Mouse (Mus musculus) lung, embryonic 15.5 days (tissue): ENCODE measurements around the gene Klf13. TPM values are rescaled to one million over a fixed set of nuclear protein-coding genes. Genes with fewer than 3 reads are reported as not detected.

Experiments
- ATAC-seq: fragments of 200-750 bp; cut with Nextera tagmentation; 2 replicates; pipeline ENCODE4 v1.8.0; 2017; ENCODE audit warnings: moderate number of reproducible peaks, borderline replicate concordance; ENCODE audit not compliant: low FRiP score, low TSS enrichment; ENCODE audit errors: extremely low read depth
- H3K27ac ChIP-seq: fragments of 300-500 bp; sonication (generic); 2 replicates; pipeline ENCODE4 v1.5.1; 2015; ENCODE audit warnings: moderate library complexity, mild to moderate bottlenecking, inconsistent platforms
- H3K27me3 ChIP-seq: fragments of 300-500 bp; sonication (generic); 2 replicates; pipeline ENCODE4 v1.6.1; 2015; ENCODE audit warnings: inconsistent platforms
- H3K36me3 ChIP-seq: fragments of 300-500 bp; sonication (generic); 2 replicates; pipeline ENCODE4 v1.6.1; 2015; ENCODE audit warnings: inconsistent platforms
- H3K4me1 ChIP-seq: fragments of 300-500 bp; sonication (generic); 2 replicates; pipeline ENCODE4 v1.6.1; 2015; ENCODE audit warnings: inconsistent platforms
- H3K4me2 ChIP-seq: fragments of 300-500 bp; sonication (generic); 2 replicates; pipeline ENCODE4 v1.6.1; 2015; ENCODE audit warnings: inconsistent platforms, mild to moderate bottlenecking, moderate library complexity
- H3K4me3 ChIP-seq: fragments of 300-500 bp; sonication (generic); 2 replicates; pipeline ENCODE4 v1.5.1; 2015; ENCODE audit warnings: mild to moderate bottlenecking, inconsistent platforms
- H3K9ac ChIP-seq: fragments of 300-500 bp; sonication (generic); 2 replicates; pipeline ENCODE4 v1.6.1; 2015; ENCODE audit warnings: inconsistent platforms
- H3K9me3 ChIP-seq: fragments of 300-500 bp; sonication (generic); 2 replicates; pipeline ENCODE4 v1.6.1; 2016; ENCODE audit warnings: inconsistent platforms
- WGBS: fragments of 180-500 bp; shearing (Covaris S2); methylation state at CpG from one replicate; pipeline ENCODE4 v1.1.7; 2015; 5-methylcytosine and 5-hydroxymethylcytosine counted together
- polyA plus RNA-seq: library from polyadenylated mRNA; unstranded; fragments of >200 nt; fragmentation: Nextera tagmentation; extraction: Ambion mirVana; gene quantifications from 2 replicates; pipeline ENCODE4 v1.2.1, GENCODE M21; 2015

The Klf13 gene
- polyA plus RNA-seq, 1 experiment from 2014 or later: 35.1 TPM

GRCm38 (mm10) chr7:63899925-63900324, 38.8 kb downstream of the Klf13 start:
- Histone ChIP-seq H3K36me3 (no peaks in the 10 kb centered on the region), H3K4me3 (no peak overlapping the region), H3K4me1 (peaks cover 42% of the 10 kb centered on the region), H3K27me3 (no peaks in the 10 kb centered on the region), H3K4me2 (no peak overlapping the region), H3K9me3 (no peaks in the 10 kb centered on the region), H3K9ac (no peak overlapping the region), H3K27ac (no peak overlapping the region)
- 90% methylated on average over 8 of the region's 8 CpGs for WGBS
- ATAC-seq: no peak

GRCm38 (mm10) chr7:63898201-63898600, 40.5 kb downstream of the Klf13 start:
- H3K27me3 ChIP-seq: no peaks in the 10 kb centered on the region
- no peak overlapping the region for H3K4me2 ChIP-seq
- no peak overlapping the region for H3K9ac ChIP-seq
- no peaks in the 10 kb centered on the region for H3K9me3 ChIP-seq
- H3K4me1 ChIP-seq: peaks cover 33% of the 10 kb centered on the region
- H3K4me3 ChIP-seq: no peak overlapping the region
- H3K27ac ChIP-seq: no peak overlapping the region
- no peak for ATAC-seq
- WGBS: 86% methylated on average over 6 of the region's 6 CpGs
- no peaks in the 10 kb centered on the region for H3K36me3 ChIP-seq

DNA sequence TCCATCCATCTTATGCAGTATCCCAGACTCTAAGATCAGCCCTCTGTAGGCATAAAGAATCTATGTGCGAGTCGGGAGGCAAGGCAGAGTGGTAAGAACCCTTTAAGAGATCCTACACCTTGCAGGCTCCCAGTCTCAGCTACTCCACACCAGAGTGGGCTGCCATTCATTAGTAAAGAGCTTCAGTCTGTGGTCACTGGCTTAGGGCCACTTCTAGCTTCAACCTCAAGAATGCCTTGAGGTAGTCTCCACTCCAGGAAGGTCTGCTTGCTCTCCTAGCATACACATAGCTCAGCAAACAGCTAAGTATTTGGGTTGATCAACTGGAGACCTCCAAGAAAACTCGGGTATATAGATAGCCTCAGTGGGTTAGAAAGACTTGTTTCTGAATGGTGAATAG, 41.1 kb downstream of the Klf13 start:
- H3K27me3 ChIP-seq: no peaks in the 10 kb centered on the region
- ATAC-seq: no peak
- 36% methylated on average over 3 of the region's 3 CpGs for WGBS
- H3K4me3 ChIP-seq: no peak overlapping the region
- H3K36me3 ChIP-seq: no peaks in the 10 kb centered on the region
- peak overlapping the region; percentile 44; the same call in 1 of the 2 replicates for H3K9ac ChIP-seq
- peak overlapping the region; percentile 65 for H3K4me2 ChIP-seq
- H3K27ac ChIP-seq: peak overlapping the region; percentile 93
- H3K9me3 ChIP-seq: no peaks in the 10 kb centered on the region
- H3K4me1 ChIP-seq: peaks cover 27% of the 10 kb centered on the region

GRCm38 (mm10) chr7:63896968-63897468, 41.7 kb downstream of the Klf13 start:
- Histone ChIP-seq H3K27ac (peak overlapping the region; percentile 93), H3K27me3 (no peaks in the 10 kb centered on the region), H3K9me3 (no peaks in the 10 kb centered on the region), H3K36me3 (no peaks in the 10 kb centered on the region), H3K4me3 (peak overlapping the region; percentile 34), H3K9ac (peak overlapping the region; percentile 44), H3K4me2 (peak overlapping the region; percentile 65), H3K4me1 (peaks cover 27% of the 10 kb centered on the region)
- WGBS: under 1% methylated on average over 22 of the region's 22 CpGs
- peak; percentile 94 for ATAC-seq

GRCm38 (mm10) chr7:63896276-63896967, 42.3 kb downstream of the Klf13 start:
- Histone ChIP-seq H3K36me3 (no peaks in the 10 kb centered on the region), H3K27me3 (no peaks in the 10 kb centered on the region), H3K4me3 (peak overlapping the region; percentile 34), H3K27ac (peak overlapping the region; percentile 93), H3K9ac (peak overlapping the region; percentile 44), H3K4me1 (peaks cover 23% of the 10 kb centered on the region), H3K4me2 (peak overlapping the region; percentile 65), H3K9me3 (no peaks in the 10 kb centered on the region)
- no peak for ATAC-seq
- 17% methylated on average over 17 of the region's 17 CpGs for WGBS

- H3K9ac ChIP-seq: no peak overlapping the region
- no peak for ATAC-seq
- 88% methylated on average over 3 of the region's 3 CpGs for WGBS
- H3K27ac ChIP-seq: no peak overlapping the region
- H3K4me3 ChIP-seq: no peak overlapping the region
- H3K27me3 ChIP-seq: no peaks in the 10 kb centered on the region
- peaks cover 2% of the 10 kb centered on the region for H3K36me3 ChIP-seq
- no peak overlapping the region for H3K4me2 ChIP-seq
- H3K4me1 ChIP-seq: peaks cover 23% of the 10 kb centered on the region
- no peaks in the 10 kb centered on the region for H3K9me3 ChIP-seq
Observed at GRCm38 (mm10) chr7:63895223-63895622, 43.5 kb downstream of the Klf13 start.

- Histone ChIP-seq H3K4me2 (no peak overlapping the region), H3K27me3 (no peaks in the 10 kb centered on the region), H3K4me1 (peaks cover 23% of the 10 kb centered on the region), H3K4me3 (no peak overlapping the region), H3K27ac (no peak overlapping the region), H3K36me3 (peaks cover 6% of the 10 kb centered on the region), H3K9ac (no peak overlapping the region), H3K9me3 (no peaks in the 10 kb centered on the region)
- 65% methylated on average over 4 of the region's 4 CpGs for WGBS
- ATAC-seq: no peak
Observed at GRCm38 (mm10) chr7:63894662-63895061, 44.1 kb downstream of the Klf13 start.

DNA sequence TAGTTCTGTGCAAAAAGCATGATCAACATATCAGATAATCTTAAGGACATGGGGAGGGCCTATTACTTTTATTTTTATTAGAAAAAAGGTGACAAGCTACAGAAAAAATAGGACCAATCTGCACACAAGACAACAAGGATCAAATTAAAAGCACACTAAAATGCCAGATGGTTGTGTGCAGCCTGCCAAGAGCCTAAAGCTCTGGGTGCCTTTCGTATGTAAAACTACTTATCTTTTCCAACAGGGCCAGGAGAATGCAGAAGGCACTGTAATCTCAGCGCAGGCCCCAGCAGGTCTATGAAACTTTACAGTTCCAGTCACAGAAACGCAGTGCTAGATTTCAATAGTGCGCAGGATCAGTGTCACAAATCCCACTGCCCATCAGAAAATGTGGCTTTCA, 45.0 kb downstream of the Klf13 start:
- Histone ChIP-seq H3K27ac (no peak overlapping the region), H3K27me3 (no peaks in the 10 kb centered on the region), H3K4me3 (no peak overlapping the region), H3K9me3 (no peaks in the 10 kb centered on the region), H3K9ac (no peak overlapping the region), H3K36me3 (peaks cover 6% of the 10 kb centered on the region), H3K4me2 (no peak overlapping the region), H3K4me1 (peaks cover 27% of the 10 kb centered on the region)
- WGBS: 77% methylated on average over 4 of the region's 4 CpGs
- ATAC-seq: no peak

- 94% methylated on average over 5 of the region's 5 CpGs for WGBS
- Histone ChIP-seq H3K36me3 (peaks cover 6% of the 10 kb centered on the region), H3K9me3 (no peaks in the 10 kb centered on the region), H3K27me3 (no peaks in the 10 kb centered on the region), H3K27ac (no peak overlapping the region), H3K4me2 (no peak overlapping the region), H3K4me1 (peaks cover 28% of the 10 kb centered on the region), H3K9ac (no peak overlapping the region), H3K4me3 (no peak overlapping the region)
- ATAC-seq: no peak
Observed at GRCm38 (mm10) chr7:63893201-63893600, 45.5 kb downstream of the Klf13 start.

DNA sequence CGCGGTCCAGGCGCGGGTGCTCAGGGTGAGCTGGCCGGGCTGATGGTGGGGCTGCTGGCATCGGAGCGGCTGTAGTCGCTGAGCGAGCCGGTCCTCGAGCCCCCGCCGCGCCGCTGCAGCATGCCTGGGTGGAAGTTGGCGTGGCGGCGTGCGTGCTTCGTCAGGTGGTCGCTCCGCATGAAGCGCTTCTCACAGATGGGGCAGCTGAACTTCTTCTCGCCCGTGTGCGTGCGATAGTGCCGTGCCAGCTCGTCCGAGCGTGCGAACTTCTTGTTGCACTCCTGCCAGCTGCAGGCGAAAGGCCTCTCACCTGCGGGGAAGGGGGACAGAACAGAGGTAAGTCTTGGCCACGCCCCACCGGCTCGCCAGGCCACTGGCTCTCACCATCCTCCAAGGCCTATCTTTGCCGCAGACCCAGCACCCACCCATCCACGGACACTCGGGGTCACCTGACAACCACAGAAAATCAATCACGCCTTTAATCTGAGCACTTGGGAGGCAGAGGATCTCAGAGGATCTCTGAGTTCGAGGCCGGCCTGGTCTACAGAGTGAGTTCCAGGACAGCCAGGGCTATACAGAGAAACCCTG, 47.1 kb downstream of the Klf13 start:
- Histone ChIP-seq H3K27me3 (no peaks in the 10 kb centered on the region), H3K4me3 (no peak overlapping the region), H3K36me3 (peaks cover 6% of the 10 kb centered on the region), H3K9ac (no peak overlapping the region), H3K9me3 (no peaks in the 10 kb centered on the region), H3K4me1 (peaks cover 12% of the 10 kb centered on the region), H3K4me2 (no peak overlapping the region), H3K27ac (no peak overlapping the region)
- ATAC-seq: no peak
- 70% methylated on average over 43 of the region's 43 CpGs for WGBS

DNA sequence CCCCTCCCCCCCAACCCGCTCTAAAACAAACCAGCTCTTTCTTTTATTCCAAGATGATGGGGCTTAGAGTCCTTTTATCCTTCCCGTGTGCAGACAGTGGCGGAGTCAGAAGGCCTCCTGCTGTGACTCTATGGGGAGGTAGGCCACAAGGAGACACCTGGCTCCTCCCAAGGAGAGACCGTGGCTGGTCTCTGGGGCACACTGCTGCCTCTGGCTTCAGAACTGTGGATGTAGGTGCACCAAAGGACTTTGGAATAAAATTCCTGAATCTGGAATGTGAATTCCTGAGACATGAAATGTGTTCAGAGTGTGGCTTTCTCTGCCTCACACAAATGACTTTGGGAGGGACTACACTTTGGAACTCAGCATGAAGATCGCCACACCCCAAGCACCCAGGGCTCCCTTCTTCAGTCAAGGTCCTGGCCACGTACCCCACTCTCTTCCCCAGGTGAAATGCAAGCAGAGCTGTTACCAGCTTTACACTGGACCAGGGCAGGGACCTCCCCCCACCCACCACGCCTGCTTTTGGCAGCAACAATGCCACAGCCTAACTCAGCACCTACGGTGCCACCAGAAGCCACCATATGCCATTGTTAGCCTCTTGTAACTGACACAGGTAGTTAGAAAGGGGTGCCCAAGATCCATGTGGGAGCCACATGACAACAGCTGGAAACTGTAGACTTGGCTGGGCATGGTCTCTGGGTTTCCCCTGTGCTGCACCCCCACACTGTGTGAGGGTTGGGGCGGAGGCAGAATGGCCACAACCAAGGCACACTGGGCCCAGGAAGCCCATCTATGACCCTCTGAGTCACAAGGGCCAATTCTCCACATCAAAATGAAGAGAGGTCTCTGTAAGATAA, 49.4 kb downstream of the Klf13 start:
- H3K27me3 ChIP-seq: no peaks in the 10 kb centered on the region
- WGBS: 84% methylated on average over 9 of the region's 9 CpGs
- H3K9ac ChIP-seq: no peak overlapping the region
- H3K27ac ChIP-seq: no peak overlapping the region
- ATAC-seq: no peak
- H3K36me3 ChIP-seq: peaks cover 6% of the 10 kb centered on the region
- 0 out of 2 replicates have a peak, but pooled peaks cover 7% of the 10 kb centered on the region for H3K4me1 ChIP-seq
- H3K9me3 ChIP-seq: no peaks in the 10 kb centered on the region
- H3K4me2 ChIP-seq: no peak overlapping the region
- no peak overlapping the region for H3K4me3 ChIP-seq

DNA sequence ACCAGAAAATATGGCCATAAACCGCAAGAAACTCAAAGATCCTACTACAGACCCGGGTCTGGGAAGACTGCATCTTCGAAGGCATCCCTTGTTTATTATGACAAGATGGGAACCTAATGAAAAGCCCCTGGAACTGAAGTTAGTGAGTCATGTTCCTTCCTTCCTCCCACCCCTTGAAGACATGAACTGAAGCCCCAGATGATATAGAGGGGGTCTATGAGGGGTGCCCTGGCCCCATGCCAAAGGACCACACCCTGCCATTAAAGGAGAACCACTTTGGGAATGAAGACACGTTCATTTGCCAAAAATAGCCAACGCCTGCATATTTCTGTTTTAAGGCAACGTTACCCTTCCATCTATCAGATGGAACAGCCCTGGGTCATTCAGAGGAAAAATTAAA, 50.0 kb downstream of the Klf13 start:
- no peak for ATAC-seq
- Histone ChIP-seq H3K27me3 (no peaks in the 10 kb centered on the region), H3K9ac (no peak overlapping the region), H3K27ac (no peak overlapping the region), H3K4me2 (no peak overlapping the region), H3K36me3 (peaks cover 6% of the 10 kb centered on the region), H3K4me1 (0 out of 2 replicates have a peak, but pooled peaks cover 7% of the 10 kb centered on the region), H3K9me3 (no peaks in the 10 kb centered on the region), H3K4me3 (no peak overlapping the region)
- WGBS: 54% methylated on average over 6 of the region's 6 CpGs
